Mouse (Mus musculus): ENCODE measurements around the gene Itln1. TPM values are rescaled to one million over a fixed set of nuclear protein-coding genes. Genes with fewer than 3 reads are reported as not detected.

Itln1 gene
- polyA plus RNA-seq (2015; fragmentation: Nextera tagmentation; extraction: Ambion mirVana): not detected in 2 replicates

DNA sequence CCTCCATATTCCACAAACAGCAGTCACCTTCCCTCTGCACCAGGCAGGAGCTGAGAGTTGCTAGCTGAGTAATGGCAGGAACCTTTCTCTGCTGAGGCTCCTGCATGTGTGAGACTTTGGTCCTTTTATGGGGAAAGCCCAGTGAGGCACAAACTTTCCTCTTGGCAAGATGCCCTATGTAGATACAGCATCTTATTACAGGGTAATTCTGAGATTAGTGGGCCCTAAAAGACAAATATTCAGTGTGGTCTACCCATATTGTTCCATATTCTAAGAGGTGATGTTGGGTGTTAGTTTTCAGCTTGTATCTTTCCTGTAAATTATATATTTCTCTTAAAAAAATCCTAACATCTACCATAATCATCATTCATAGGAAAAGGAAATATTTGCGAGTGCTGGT lies at the start of gene Itln1:
TSS of gene Itln1 (minus strand) at position 101 of the 400 bp plus-strand sequence.
- Histone ChIP-seq H3K4me2 (no peak within 1 kb of the TSS), H3K9me3 (replicated peaks) (no peaks in the 10 kb centered on the region; the same call in 1 of the 2 replicates), H3K27me3 (no peaks in the 10 kb centered on the region), H3K27ac (no peak within 1 kb of the TSS), H3K4me1 (no peaks in the 10 kb centered on the region), H3K36me3 (no peaks in the 10 kb centered on the region), H3K4me3 (replicated peaks) (no peak within 1 kb of the TSS), H3K9ac (no peak within 1 kb of the TSS)
- no peak for ATAC-seq (replicated peaks; ENCODE audit: low FRiP score)
- WGBS: 85% methylated on average over 1 of the region's 1 CpGs

DNA sequence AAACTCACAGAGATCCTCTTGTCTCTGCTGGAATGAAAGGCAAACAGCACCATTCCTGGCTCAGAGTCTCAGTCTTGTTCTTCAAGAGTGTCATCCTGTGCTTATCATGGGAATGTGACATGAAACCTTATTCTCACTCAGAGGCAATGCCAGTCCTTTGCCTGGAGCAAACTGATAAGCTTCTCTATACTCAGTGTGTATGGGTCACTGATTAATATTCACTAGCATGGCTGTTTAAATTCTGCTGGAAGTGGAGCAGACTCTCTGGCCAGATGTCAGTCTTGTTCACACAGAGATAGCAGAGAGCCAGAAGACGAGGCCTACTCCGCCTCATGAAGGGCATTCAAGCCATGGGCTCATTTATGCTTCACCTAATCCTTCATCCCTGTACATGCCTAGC lies 49.5 kb upstream of the Itln1 start:
- WGBS: 84% methylated on average over 2 of the region's 2 CpGs
- ATAC-seq (replicated peaks; ENCODE audit: low FRiP score): no peak
- Histone ChIP-seq H3K4me2 (no peak overlapping the region), H3K27ac (no peak overlapping the region), H3K9me3 (replicated peaks) (no peaks in the 10 kb centered on the region), H3K9ac (no peak overlapping the region), H3K27me3 (no peaks in the 10 kb centered on the region), H3K36me3 (no peaks in the 10 kb centered on the region), H3K4me3 (replicated peaks) (no peak overlapping the region), H3K4me1 (no peaks in the 10 kb centered on the region)

GRCm38 (mm10) chr1:171577168-171577567 lies 42.1 kb upstream of the Itln1 start:
- no peak overlapping the region for H3K4me2 ChIP-seq
- no peak overlapping the region for H3K27ac ChIP-seq
- ATAC-seq (replicated peaks; ENCODE audit: low FRiP score): no peak
- no peaks in the 10 kb centered on the region for H3K36me3 ChIP-seq
- H3K27me3 ChIP-seq: no peaks in the 10 kb centered on the region
- H3K9ac ChIP-seq: no peak overlapping the region
- 82% methylated on average over 7 of the region's 7 CpGs for WGBS
- H3K9me3 ChIP-seq (replicated peaks): no peaks in the 10 kb centered on the region
- no peaks in the 10 kb centered on the region for H3K4me1 ChIP-seq
- no peak overlapping the region for H3K4me3 ChIP-seq (replicated peaks)

DNA sequence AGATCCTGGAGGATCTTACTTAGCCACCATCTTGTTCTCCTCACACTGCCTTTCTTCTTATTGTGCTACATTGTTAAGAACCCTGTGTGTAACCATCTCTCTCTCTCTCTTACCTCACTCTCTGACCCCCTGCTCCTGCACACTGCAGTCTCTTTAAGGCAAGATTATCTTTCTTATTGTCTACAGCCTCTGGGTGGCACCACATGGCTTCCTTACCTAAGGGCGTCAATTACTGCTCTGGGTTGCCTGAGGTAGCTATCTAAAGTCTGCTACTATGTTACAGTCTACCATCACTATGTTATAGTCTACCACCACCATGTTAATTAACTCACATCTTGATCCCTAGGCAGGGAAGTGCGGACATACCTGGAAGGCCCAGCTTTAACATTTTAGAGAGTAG lies 33.3 kb upstream of the Itln1 start:
- WGBS: 59% methylated on average over 2 of the region's 2 CpGs
- Histone ChIP-seq H3K27ac (no peak overlapping the region), H3K9ac (no peak overlapping the region), H3K36me3 (no peaks in the 10 kb centered on the region), H3K27me3 (peaks cover 3% of the 10 kb centered on the region; the same call in 1 of the 2 replicates), H3K4me1 (no peaks in the 10 kb centered on the region), H3K4me3 (replicated peaks) (no peak overlapping the region), H3K9me3 (replicated peaks) (no peaks in the 10 kb centered on the region), H3K4me2 (no peak overlapping the region)
- no peak for ATAC-seq (replicated peaks; ENCODE audit: low FRiP score)

DNA sequence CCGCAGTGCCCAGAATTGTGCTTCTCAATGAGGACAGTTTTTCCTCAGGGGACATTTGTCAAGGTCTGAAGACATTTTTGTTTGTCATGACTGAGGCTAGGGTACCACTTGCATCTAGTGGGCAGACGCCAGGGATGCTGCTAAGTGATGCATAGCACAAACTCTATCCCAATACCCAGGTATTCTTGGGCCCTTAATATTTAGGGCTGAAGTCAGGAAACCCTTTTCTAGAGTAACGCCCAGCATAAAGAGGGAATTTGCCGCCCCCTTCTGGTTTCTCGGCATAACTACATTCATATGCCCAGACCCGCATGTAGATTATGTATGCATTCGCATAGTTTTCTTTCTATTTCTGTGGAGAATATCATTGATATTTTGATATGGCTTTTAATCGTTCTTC lies 31.7 kb upstream of the Itln1 start:
- H3K4me3 ChIP-seq (replicated peaks): no peak overlapping the region
- no peak overlapping the region for H3K9ac ChIP-seq
- 27% methylated on average over 8 of the region's 8 CpGs for WGBS
- H3K4me2 ChIP-seq: no peak overlapping the region
- H3K27ac ChIP-seq: no peak overlapping the region
- peaks cover 3% of the 10 kb centered on the region; the same call in 1 of the 2 replicates for H3K27me3 ChIP-seq
- ATAC-seq (replicated peaks; ENCODE audit: low FRiP score): peak; percentile 29; the same call in 1 of the 2 replicates
- H3K36me3 ChIP-seq: no peaks in the 10 kb centered on the region
- H3K4me1 ChIP-seq: no peaks in the 10 kb centered on the region
- H3K9me3 ChIP-seq (replicated peaks): no peaks in the 10 kb centered on the region

DNA sequence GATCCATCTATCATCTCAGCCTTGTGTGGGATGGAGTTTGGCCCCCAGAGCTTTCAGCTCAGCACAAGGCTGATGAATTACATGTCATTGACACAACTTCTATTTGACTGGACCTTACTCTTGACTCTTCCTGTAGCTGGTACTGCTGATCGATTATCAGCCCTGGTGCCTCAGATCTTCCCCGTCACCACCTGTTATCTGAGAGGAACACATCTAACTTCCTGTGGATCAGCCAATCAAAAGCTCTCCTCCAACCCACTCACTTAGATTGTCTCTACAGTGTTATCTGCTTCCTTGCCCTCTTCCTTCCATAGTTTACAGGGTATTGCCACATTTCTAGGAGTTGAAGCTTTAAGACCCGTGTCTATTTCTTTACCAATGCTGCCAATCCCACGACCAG lies 30.8 kb upstream of the Itln1 start:
- Histone ChIP-seq H3K4me3 (replicated peaks) (no peak overlapping the region), H3K9ac (no peak overlapping the region), H3K4me2 (no peak overlapping the region), H3K36me3 (no peaks in the 10 kb centered on the region), H3K27me3 (peaks cover 3% of the 10 kb centered on the region; the same call in 1 of the 2 replicates), H3K27ac (no peak overlapping the region), H3K9me3 (replicated peaks) (no peaks in the 10 kb centered on the region), H3K4me1 (no peaks in the 10 kb centered on the region)
- 79% methylated on average over 4 of the region's 4 CpGs for WGBS
- no peak for ATAC-seq (replicated peaks; ENCODE audit: low FRiP score)

GRCm38 (mm10) chr1:171564247-171564646 lies 29.2 kb upstream of the Itln1 start:
- no peaks in the 10 kb centered on the region for H3K4me1 ChIP-seq
- 51% methylated on average over 3 of the region's 3 CpGs for WGBS
- H3K27ac ChIP-seq: no peak overlapping the region
- H3K4me2 ChIP-seq: no peak overlapping the region
- H3K36me3 ChIP-seq: no peaks in the 10 kb centered on the region
- H3K9me3 ChIP-seq (replicated peaks): no peaks in the 10 kb centered on the region
- no peak overlapping the region for H3K9ac ChIP-seq
- ATAC-seq (replicated peaks; ENCODE audit: low FRiP score): peak; percentile 55; the same call in 1 of the 2 replicates
- peaks cover 3% of the 10 kb centered on the region; the same call in 1 of the 2 replicates for H3K27me3 ChIP-seq
- no peak overlapping the region for H3K4me3 ChIP-seq (replicated peaks)

GRCm38 (mm10) chr1:171563042-171563441 lies 27.9 kb upstream of the Itln1 start:
- H3K27me3 ChIP-seq: peaks cover 3% of the 10 kb centered on the region; the same call in 1 of the 2 replicates
- no peak overlapping the region for H3K4me2 ChIP-seq
- ATAC-seq (replicated peaks; ENCODE audit: low FRiP score): no peak
- WGBS: 72% methylated on average over 2 of the region's 2 CpGs
- no peak overlapping the region for H3K9ac ChIP-seq
- H3K27ac ChIP-seq: no peak overlapping the region
- H3K4me1 ChIP-seq: no peaks in the 10 kb centered on the region
- no peaks in the 10 kb centered on the region for H3K36me3 ChIP-seq
- no peak overlapping the region for H3K4me3 ChIP-seq (replicated peaks)
- H3K9me3 ChIP-seq (replicated peaks): no peaks in the 10 kb centered on the region

DNA sequence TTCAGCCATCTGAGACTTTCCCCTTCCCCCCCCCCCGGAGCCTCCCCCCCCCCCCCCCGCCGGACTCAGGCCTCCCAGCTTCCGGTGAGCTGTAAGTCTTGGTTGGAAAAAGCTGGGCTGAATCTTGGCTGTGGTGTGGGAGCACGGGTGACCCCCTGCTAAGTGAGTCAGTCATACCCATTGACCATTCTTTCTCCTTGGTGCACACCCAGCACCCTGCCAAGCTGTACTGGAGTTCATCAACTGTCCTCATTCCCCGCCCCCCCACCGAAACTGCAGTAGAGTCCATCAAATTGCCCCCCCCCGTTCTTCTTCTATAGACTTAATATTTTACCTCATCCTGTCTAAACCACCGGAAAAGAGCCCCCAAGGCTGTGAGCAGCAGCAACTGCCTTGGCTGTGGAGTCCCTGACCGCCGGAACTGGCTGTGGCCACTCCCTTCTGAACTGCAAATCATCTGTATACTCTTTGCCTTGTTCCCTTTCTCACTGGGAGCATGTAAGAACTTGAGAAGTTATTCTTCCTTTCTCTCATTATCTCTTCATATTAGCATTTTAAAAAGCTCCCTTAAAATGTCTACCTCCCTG lies 26.6 kb upstream of the Itln1 start:
- Histone ChIP-seq H3K4me1 (no peaks in the 10 kb centered on the region), H3K27me3 (peaks cover 3% of the 10 kb centered on the region; the same call in 1 of the 2 replicates), H3K27ac (no peak overlapping the region), H3K9me3 (replicated peaks) (no peaks in the 10 kb centered on the region), H3K36me3 (no peaks in the 10 kb centered on the region), H3K4me2 (no peak overlapping the region), H3K4me3 (replicated peaks) (no peak overlapping the region), H3K9ac (no peak overlapping the region)
- no peak for ATAC-seq (replicated peaks; ENCODE audit: low FRiP score)
- WGBS: 71% methylated on average over 7 of the region's 11 CpGs

- Histone ChIP-seq H3K27me3 (peaks cover 3% of the 10 kb centered on the region; the same call in 1 of the 2 replicates), H3K9me3 (replicated peaks) (no peaks in the 10 kb centered on the region), H3K27ac (no peak overlapping the region), H3K36me3 (no peaks in the 10 kb centered on the region), H3K4me2 (no peak overlapping the region), H3K4me1 (no peaks in the 10 kb centered on the region), H3K4me3 (replicated peaks) (no peak overlapping the region), H3K9ac (no peak overlapping the region)
- ATAC-seq (replicated peaks; ENCODE audit: low FRiP score): no peak
- WGBS: 83% methylated on average over 1 of the region's 1 CpGs
Measured at GRCm38 (mm10) chr1:171561200-171561599, 26.1 kb upstream of the Itln1 start.

- Histone ChIP-seq H3K4me1 (no peaks in the 10 kb centered on the region), H3K9me3 (replicated peaks) (no peaks in the 10 kb centered on the region), H3K4me3 (replicated peaks) (no peak overlapping the region), H3K4me2 (no peak overlapping the region), H3K36me3 (no peaks in the 10 kb centered on the region), H3K27me3 (peaks cover 3% of the 10 kb centered on the region; the same call in 1 of the 2 replicates), H3K9ac (no peak overlapping the region), H3K27ac (no peak overlapping the region)
- 74% methylated on average over 2 of the region's 2 CpGs for WGBS
- ATAC-seq (replicated peaks; ENCODE audit: low FRiP score): no peak
Measured at GRCm38 (mm10) chr1:171560262-171560661, 25.2 kb upstream of the Itln1 start.

GRCm38 (mm10) chr1:171558898-171559297 lies 23.8 kb upstream of the Itln1 start, which contains the start of gene Cd244a:
TSS of gene Cd244a (plus strand) at chr1:171559193.
- Histone ChIP-seq H3K36me3 (no peaks in the 10 kb centered on the region), H3K4me1 (no peaks in the 10 kb centered on the region), H3K27me3 (no peaks in the 10 kb centered on the region), H3K4me2 (no peak within 1 kb of the TSS), H3K4me3 (replicated peaks) (no peak within 1 kb of the TSS), H3K27ac (no peak within 1 kb of the TSS), H3K9ac (no peak within 1 kb of the TSS), H3K9me3 (replicated peaks) (no peaks in the 10 kb centered on the region)
- no peak for ATAC-seq (replicated peaks; ENCODE audit: low FRiP score)
- WGBS: 73% methylated on average over 4 of the region's 4 CpGs

GRCm38 (mm10) chr1:171558407-171558806 lies 23.3 kb upstream of the Itln1 start:
- Histone ChIP-seq H3K9me3 (replicated peaks) (no peaks in the 10 kb centered on the region), H3K27ac (no peak overlapping the region), H3K4me1 (0 out of 2 replicates have a peak, but pooled peaks cover 2% of the 10 kb centered on the region), H3K9ac (no peak overlapping the region), H3K4me3 (replicated peaks) (no peak overlapping the region), H3K36me3 (no peaks in the 10 kb centered on the region), H3K27me3 (no peaks in the 10 kb centered on the region), H3K4me2 (no peak overlapping the region)
- ATAC-seq (replicated peaks; ENCODE audit: low FRiP score): no peak
- 73% methylated on average over 6 of the region's 6 CpGs for WGBS

Data from kidney, embryonic 15.5 days (tissue).